Mouse (Mus musculus) lung, adult 18-20 months (tissue): ENCODE results near the gene Phospho1.

ENCODE experiments used
- DNase-seq, 2 experiments: peaks; one replicate each; pipeline ENCODE4 v3.0.0; 2022; ENCODE audit warnings: mixed read lengths in 2 of 2

Phospho1 gene

DNA sequence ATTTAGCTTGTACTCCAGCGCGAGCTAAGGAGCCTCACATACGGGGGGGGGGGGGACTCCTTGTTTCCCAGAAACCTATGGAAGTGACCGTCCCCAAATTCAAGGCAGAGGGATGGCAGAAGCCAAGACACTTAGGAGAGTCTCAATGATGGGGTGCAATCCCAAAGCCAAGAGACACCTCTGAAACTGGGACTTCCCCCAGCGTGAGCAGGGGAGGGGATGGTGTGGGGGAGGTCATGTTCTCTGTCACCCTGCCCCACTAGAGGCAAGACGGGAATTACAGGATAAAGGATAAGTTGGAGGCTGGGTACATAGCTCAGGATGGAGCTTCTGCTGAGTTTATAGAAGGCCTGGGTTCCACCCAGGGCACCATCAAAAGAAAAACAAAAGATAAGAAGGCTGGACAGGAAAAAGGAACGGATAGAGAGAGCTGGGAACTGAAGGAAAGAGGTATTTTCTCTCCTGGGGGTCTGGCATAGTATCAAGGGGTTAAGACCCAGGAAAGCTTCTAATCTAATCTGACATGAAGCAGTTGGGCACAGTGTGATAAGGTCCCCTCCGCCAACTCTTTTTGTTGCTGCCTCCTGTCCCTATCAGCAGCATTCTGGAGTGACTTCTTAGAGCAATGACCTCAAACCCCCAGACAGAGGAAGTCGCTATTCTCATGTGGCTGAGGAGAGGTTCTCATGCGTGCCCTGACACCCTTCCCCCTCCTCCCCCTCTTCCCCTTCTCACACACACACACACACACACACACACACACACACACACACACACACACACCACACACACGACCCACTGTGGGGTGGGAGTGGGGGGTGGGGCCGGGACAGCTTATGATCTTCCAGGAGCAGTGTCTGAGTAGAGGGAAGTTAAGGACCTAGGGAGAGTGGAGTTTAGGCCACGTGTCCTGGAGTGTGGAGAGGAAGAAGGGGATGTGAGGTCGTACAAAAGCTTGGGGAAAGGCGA lies 10.7 kb downstream of the Phospho1 start:
- peak in 1 of 2 experiments; percentile 42 for DNase-seq

DNA sequence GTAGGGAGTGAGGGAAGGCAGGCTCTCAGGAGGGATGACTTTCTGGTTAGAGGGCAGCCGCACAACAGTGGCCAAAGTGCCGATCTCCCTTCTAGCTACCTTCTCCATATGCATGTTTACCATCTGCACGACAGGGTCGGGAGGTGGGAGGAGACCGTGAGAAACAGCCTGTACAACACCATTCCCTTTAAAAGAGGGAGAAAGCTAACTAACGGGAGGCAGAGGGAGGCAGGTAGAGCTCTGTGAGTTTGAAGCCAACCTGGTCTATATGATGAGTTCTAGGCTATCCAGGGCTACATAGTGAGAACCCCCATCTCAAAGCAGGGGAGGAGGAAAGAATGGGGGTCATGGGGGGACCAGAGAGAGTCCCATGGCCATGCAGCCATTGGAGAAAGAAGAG lies 11.5 kb downstream of the Phospho1 start:
- no peak for DNase-seq

DNA sequence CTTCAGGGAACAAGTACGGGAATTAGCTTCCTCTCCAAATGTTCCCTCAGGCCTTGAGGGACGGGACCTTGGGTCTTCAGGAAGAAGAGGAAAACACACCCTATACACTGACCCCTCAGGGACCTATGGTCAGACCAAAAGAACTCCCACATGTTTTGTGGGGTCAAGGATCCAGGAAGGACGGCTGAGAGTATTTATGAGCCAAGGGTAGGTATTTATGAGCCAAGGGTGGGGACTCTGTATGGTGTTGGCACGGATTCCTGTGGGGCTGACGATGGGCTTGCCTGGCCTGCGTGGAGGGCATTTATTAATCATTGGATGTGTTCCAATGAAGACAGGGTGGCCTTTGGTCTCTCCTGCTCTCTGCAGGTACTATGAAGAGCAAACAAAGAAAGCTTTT lies 12.1 kb downstream of the Phospho1 start:
- DNase-seq = peak; percentile 32 to 58

DNA sequence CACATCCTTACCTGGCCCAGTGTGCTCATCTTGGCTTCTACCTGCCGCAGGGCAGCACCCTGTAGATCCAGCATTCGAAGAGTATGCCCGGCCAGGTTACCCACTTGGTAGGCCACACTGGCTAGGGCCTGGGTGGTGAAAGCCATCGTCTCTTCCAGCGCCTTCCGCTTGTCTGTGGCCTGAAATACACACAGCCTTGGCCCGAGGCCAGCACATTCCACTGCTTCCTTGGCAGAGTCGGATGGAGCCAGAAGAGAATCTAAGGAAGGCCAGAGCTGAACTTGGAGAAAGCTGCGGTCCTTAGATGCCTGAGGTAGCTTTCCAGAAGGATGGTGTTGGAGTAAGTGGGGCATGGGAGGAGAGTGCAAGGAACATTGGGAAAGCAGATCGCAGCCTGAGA lies 12.8 kb downstream of the Phospho1 start, which contains the start of gene Gngt2:
Gngt2 (plus strand) TSS at position 158 of the 400 bp plus-strand sequence.
- peak; percentile 91 to 92 for DNase-seq

DNA sequence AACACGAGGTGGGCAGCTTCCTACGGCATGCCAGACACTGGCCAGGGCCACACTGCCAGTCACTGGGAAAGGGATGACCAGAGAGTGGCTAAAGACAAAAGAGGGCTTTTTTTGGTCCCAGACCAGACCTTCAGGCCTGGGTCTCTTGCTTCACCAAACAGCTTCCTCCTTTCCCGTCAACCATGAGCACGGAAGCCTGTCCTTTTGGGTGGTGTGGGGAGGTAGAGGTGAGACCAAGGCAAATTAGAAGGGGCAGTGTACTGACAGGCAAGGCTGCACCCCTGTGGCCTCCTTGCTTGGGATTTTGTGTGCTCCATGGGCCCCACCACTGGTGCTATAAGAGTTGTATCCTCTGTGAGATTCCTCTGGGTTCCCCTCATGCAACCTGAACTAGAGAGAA lies 14.3 kb downstream of the Phospho1 start:
- DNase-seq = no peak

DNA sequence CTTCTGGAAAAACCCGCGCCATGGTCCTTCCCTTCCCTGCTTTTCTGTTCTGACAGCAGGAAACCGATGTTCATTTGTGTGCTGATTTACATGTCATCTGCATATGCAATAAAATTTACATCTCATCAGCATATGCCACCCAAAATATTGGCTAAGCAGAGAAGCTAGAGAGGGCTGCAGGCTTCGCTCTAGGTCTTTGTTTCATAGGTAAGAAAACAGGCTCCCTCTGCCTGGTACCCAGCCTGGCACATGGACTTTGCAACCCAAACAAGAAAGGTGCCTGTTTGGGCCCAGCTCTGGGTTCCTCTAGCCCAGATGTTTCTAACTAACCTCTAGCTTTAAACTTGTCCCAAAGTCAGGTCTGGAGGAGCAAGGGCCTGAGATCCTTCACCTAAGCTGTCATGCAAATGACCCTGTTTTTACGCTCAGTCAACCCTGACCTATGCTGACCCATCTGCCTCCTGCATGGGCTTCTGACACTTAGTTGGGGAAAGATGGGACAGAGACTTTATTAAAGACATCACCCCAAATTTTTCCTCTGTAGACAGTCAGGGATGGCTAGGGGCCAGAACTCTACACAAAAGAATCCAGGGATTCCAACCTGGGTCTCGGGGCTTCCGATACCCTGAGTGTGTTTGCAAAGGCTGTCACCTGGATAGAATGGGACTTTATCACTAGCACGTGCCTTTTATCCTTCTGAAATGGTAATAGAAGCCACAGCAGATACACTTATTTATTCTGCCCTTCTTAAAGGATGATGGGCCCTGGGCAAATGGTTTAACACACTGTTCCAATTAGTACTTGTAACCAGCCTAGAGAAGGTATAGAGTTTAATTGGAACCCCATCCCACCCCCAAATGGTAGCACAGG lies 14.9 kb downstream of the Phospho1 start:
- no peak for DNase-seq

DNA sequence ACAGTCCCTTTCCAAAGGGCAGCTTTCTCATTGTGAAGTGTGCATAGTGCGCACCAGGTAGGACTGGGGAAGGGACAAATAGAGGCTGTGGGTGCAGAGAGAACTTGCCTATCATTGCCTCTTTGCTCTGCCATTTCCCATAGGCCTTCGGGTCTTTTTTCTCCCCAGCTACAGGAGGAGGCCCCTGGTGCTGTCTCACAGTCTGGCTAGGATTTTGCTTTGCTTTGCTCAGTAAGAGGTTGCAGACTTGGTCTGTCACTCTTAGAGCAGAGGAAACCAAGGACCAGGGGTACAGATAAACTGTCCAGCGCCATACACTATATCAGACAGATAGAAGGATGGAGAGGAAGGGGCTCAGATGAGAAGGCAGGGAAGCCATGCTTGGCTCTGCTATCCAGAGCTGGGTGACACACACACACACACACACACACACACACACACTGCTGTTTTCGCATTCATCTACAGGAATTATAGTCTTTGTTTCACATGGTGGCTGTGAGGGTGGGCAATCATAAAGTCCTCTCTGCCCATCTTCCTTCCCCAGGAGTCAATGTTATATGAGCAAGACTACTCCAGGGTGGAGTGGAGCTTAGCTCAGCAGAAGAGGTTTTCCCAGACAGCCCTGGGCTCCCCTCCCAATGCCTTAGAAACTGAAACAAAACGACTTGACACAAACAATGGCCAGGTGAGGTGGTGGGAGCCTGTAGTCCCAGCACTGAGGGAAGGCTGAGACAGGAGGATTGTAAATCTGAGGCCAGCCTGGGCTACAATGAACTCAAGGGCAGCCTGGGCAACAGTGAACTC lies 16.6 kb downstream of the Phospho1 start:
- DNase-seq = no peak

DNA sequence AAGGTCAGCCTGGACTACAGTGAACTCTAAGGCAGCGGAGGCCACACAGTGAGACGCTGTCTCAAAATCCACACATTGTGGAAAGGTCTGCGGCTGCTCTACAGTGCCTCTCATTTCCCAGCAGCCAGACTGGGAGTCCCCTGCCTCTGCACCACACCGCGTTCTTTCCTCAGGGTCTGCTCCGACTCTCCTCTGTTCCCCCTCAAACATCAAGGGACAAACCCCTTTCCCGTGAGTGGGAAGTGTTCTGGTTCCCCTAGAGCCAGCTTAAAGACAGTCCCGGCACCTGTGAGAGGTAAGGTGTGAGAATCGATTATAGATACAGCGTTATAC lies 17.2 kb downstream of the Phospho1 start:
- no peak for DNase-seq

DNA sequence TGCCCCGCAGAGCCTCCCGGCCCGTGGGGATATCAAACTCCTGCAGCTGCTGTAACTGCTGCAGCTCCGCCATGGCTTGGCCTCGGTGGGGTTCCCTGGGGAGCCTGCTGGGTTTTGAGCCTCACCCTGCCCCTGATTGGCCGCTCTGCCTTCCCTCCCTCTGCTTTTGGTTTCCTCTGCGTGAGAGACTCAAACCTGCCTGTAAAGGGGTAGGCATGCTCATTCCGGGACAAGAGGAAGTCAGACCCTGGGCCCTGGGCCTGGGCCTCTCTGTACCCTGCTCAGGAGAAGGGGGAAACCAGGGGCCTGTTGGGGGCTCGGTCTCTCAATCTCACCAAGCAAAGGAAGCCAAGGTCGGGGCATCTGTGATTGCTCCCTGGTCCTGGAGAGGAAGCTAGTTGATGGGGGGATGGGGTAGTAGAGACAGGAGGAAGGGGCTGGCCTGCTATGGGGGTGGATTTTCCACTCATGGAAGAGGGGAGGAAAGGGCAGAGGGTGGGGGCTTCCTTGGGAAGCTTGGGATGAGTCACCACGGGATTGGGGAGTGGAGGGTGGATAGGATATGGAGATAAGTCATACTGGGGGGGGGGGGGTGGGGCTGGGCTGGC lies 17.9 kb downstream of the Phospho1 start, which contains the start of gene Abi3:
Abi3 (minus strand) TSS at position 403 of the 608 bp plus-strand sequence.
- peak; percentile 80 to 84 for DNase-seq

DNA sequence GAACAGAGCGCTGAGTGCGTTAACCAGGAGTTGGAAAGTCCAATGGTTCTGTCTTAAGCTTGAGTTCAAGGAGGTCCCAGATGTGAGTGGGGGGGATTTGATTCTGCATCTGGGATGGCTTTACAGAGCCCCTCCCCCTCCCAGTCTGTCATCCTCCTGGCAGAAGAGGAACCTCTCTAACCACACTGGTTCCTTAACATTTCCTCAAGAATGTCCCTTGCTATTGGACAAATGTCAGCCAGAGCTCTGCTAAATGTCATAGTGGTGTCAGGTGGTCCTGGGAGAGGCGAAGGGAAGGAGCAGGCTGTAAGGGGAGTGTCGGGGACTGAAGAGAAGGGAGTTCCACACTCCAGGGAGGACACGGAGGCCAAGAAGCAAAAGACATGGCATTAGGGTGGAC lies 18.7 kb downstream of the Phospho1 start:
- no peak for DNase-seq

DNA sequence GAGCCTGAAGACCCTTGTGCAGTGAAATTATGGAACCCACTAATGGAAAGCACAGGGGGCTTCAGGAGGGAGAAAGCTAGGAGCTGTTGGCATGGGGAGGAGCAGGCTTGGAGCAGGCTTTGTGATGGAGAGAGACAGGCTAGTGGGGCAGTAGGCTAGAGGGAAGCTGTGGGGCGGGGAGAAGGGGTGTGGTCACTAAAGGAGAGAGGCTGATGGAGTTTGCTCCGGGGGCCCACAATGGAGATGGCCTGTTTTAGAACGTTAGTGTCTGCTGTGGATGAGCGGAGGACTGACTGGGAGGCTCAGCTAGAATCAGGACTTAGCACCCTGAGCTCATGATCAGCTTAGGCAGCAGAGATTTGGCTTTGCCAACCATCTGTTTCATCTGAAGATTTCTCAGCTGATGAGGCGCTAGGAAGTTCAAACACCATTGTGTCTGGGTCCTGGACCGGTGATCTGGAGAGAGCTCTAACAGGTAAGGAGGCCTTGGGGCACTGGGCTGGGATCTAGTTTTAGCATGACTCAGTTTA lies 19.2 kb downstream of the Phospho1 start:
- DNase-seq = peak in 1 of 2 experiments; percentile 52

DNA sequence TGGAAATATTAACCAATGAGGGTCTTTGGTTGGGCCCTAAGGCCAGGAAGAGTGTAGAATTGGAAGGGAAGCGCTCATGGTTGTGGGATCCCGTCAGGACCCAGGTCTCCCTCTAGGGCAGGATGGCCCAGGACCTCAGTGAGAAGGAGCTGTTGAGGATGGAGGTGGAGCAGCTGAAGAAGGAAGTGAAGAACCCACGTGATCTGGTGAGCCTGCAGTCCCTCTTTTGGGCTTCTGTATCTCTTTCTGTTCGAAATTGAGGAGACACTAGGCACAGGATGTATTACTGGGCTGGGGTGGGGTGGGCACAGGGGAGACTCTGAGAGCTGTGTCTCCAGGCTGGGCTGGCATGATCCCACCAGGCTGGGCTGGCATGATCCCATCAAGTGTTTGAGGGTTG lies 20.6 kb downstream of the Phospho1 start:
- DNase-seq = no peak

DNA sequence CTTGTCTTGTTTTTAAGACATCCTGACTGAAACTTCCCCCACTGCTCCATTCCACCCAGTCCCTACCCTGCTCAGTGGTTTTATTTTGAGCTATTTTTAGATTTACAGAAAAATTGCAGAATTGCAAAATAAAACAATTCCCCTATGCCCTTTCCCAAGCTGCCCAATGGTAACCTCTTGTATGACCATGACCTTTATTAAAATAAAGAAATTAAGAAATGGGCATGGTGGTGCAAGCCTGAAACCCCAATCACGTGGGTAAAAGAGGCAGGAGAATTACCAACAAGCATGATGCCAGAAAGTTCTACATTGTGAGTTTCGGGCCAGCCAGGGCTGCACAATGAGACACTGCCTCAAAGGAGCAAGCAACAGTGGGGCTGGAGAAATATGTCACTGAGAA lies 26.6 kb downstream of the Phospho1 start:
- no peak for DNase-seq

DNA sequence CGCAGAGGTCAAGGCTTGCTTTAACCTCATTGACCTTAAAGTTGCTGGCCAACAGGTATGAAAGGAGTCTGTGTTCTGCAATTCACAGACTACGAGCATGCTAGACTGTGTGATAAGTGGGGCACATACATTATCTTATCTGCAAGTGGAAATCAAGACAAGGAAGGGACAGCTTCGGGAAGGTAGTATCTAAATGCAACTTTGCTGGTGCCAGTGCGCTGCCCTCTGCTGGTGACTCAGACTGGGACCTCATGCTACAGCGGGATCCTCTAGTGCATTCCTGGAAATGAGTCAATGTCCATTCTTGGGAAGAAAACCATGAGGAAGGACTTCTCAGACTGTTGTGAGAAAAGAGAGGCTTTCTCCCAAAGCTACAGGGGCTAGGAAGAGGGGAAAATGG lies 29.4 kb downstream of the Phospho1 start:
- DNase-seq = peak; percentile 75 to 78

DNA sequence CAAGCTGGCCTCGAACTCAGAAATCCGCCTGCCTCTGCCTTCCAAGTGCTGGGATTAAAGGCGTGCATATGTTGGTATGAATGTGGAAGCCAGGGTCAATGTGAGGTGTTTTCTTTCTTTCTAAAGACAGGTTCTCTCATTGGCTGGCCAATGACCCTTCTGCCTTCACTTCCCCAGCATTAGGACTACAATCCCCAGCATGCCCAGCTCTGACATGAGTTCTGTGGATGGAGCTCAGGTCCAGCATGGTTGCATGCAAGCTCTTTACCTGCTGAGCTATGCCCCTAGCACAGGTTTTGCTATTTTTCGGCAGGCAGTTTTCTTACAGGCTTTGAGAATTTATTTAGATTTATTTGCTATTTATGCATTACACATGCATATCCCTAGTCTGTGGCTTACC lies 33.0 kb downstream of the Phospho1 start:
- DNase-seq = no peak

DNA sequence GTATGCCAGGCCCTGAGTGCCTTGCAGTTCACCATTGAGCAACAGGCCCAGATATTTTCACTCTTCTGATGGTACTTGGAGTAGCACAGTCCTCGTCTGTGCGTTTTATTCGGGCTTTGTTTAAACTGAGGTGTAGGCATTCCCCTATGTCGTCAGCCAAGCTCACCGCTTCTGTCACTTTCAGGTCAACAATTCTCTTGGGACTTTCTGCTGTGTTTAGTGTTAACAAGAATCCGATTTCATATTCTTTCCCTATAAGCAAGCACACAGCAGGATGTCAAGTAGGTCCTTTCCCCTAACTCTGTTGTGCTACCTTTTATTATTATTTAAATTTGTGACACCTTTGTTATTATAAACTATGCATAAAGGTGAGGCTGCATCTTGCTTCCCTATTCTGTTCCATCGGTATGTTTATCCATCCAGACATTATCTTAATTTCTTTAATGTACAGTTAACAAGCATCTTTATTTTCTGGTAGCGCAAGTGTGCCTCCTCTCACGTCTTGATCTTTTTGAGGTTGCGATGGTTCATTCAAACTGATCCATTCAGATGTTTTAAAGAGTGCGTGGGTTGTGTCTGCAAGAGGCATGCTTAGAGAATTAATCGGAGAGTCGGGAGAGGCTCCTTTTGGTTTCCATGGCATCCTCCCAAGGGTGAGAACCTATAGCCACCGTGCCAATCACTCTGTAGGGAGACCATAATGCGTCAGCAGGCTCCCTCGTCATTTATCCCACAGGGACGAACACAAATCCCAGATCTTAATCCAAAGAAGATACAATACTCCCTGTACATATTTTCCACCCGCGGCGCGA lies 33.6 kb downstream of the Phospho1 start:
- no peak for DNase-seq

DNA sequence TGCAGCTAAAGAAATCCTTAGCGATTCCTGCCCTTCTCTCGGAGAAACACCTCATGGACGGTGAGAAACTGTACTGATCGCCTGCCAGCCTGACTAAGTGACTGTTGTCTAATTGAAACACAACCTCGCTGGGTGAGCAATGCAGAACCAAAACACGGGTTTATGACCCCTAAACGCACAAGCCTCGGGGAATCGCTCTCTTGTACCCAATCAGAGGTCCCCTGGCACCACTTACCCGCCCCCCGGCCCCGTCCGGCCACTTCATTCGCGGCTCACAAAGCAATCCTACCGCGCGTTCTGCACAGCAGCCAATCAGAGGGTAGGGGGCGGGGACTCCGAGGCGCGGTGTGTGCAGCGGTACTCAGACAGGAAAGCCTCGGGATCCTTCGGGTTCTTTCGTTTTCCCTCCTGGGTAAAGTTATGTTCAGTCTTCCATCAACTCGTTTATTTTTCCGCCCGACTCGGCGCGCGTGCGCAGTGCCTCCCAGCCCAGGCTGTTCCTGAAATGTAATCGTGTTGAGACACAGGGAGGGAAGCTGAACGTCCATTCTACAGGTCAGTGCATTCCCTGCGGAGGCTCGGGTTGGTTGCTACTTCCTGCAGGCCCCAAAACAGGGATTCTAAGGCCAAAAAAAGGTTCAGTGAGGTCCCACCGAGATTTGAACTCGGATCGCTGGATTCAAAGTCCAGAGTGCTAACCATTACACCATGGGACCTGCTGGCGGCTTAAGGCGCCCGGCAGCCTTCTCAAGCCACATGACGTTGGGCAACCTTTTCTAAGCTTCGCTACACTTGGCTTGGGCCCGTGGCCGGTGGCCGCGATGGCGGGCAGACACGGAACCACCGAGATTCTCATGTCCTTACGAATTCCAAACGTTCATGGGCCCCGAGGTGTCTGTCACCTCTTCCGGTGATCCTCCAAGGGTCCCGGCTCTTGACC lies 34.5 kb downstream of the Phospho1 start:
- DNase-seq = peak; percentile 97 to 98

DNA sequence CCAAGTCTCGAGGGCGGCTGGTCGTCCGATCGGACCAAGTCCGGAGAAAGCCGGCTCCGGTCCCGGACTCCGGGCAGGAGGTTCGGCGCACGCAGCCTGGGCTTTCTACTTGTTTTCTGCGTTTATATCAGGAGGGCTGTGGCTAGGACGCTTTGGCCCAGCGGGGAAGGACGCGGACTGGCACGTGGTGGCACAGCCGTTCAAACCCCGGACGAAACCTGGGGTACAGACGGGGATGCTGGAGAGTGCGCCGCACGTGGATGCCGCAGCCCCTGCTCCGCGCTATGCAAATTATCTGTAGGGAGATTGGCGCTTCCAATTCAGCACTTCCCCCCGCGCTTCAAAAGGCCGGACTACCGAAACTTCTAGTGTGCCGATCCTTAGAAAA lies 35.2 kb downstream of the Phospho1 start:
- DNase-seq = peak; percentile 70 to 75

DNA sequence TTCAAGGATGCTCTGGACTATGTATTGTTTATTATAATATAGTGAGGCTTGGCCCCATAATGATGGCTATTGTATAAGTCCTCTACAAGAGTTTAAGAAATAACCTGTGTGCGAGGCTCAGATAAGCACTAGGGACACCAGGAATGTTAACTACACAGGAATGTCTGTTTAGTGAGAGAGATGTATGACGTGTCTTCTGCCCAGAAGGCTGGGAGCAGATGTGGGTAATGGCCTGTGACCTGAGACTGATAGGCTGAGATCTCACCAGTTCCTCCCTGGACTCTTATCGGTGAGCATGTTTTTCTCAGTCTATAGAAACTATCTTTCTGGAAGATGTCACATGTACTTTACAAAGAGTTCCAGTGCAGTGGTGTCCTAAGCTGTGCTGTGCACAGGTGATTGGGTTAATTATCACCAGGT lies 35.8 kb downstream of the Phospho1 start:
- DNase-seq = no peak

DNA sequence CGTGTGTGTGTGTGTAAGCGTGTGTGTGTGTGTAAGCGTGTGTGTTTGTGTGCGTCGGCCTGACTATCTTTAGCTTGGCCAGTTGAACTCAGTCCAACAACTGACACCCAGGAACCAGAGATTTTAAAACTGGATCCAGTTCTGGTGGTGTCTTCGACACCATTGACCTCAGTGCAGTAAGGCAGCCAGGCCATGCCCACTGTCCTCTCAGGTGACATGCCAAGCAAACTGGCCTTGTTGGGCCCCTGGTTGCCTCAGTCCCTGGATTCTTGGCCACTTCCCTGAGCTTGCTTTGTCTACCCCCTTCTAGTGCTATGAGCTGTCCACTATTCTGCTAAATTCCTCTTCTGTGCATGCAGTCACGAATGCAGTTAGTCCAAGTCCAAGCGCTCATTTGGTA lies 37.1 kb downstream of the Phospho1 start:
- DNase-seq = no peak
